Mouse (Mus musculus) T-helper 17 cell (primary cell): ENCODE results near the gene Sec61a1.

Source experiments
- in situ Hi-C, 2 experiments: fragments of 300-600 bp; cut with MboI, MseI; formaldehyde crosslinking; loops; 1 replicate in 1 of 2; 2 replicates in 1 of 2; pipeline ENCODE4 v1.15.1; 2025; ENCODE audit warnings: high pct_unique_total_duplicates in 2 of 2

The Sec61a1 gene

GRCm38 (mm10) chr6:88517701-88518403 lies 853 bp downstream of the Sec61a1 start:
- in situ Hi-C loops: no loop called here

- in situ Hi-C loops: no loop called here
Observed at GRCm38 (mm10) chr6:88516667-88517066, 2.0 kb downstream of the Sec61a1 start.

- in situ Hi-C loops: no loop called here
Observed at GRCm38 (mm10) chr6:88515971-88516370, 2.7 kb downstream of the Sec61a1 start.

- in situ Hi-C loops: no loop called here
Observed at GRCm38 (mm10) chr6:88514546-88514945, 4.2 kb downstream of the Sec61a1 start.

- in situ Hi-C loops: no loop called here
Observed at GRCm38 (mm10) chr6:88513984-88514383, 4.7 kb downstream of the Sec61a1 start.

- in situ Hi-C loops: no loop called here
Observed at GRCm38 (mm10) chr6:88503044-88503443, 15.7 kb downstream of the Sec61a1 start.

GRCm38 (mm10) chr6:88502030-88502970 lies 16.4 kb downstream of the Sec61a1 start:
- in situ Hi-C loops: no loop called here

GRCm38 (mm10) chr6:88500405-88500767 lies 18.3 kb downstream of the Sec61a1 start:
- in situ Hi-C loops: no loop called here

- in situ Hi-C loops: loop anchor here (10.0 kb wide), 2 partner anchors 305 to 385 kb away; partner anchors contain the start of gene Gata2 (in 2 of the 2)
Observed at GRCm38 (mm10) chr6:88499481-88500404, 19.0 kb downstream of the Sec61a1 start.

GRCm38 (mm10) chr6:88493712-88494111 lies 25.0 kb downstream of the Sec61a1 start:
- in situ Hi-C loops: loop anchor here (10.0 kb wide), 2 partner anchors 299 to 379 kb away; partner anchors contain the start of gene Gata2 (in 2 of the 2)

GRCm38 (mm10) chr6:88490629-88491354 lies 27.9 kb downstream of the Sec61a1 start:
- in situ Hi-C loops: loop anchor here (10.0 kb wide), 2 partner anchors 296 to 376 kb away; partner anchors contain the start of gene Gata2 (in 2 of the 2)

GRCm38 (mm10) chr6:88489834-88490233 lies 28.9 kb downstream of the Sec61a1 start:
- in situ Hi-C loops: loop anchor here (10.0 kb wide), 2 partner anchors 295 to 375 kb away; partner anchors contain the start of gene Gata2 (in 2 of the 2)

- in situ Hi-C loops: no loop called here
Observed at GRCm38 (mm10) chr6:88489026-88489425, 29.7 kb downstream of the Sec61a1 start.

GRCm38 (mm10) chr6:88486893-88487292 lies 31.8 kb downstream of the Sec61a1 start:
- in situ Hi-C loops: no loop called here

GRCm38 (mm10) chr6:88485378-88485777 lies 33.3 kb downstream of the Sec61a1 start:
- in situ Hi-C loops: no loop called here

GRCm38 (mm10) chr6:88483913-88484312 lies 34.8 kb downstream of the Sec61a1 start:
- in situ Hi-C loops: no loop called here

GRCm38 (mm10) chr6:88483111-88483510 lies 35.6 kb downstream of the Sec61a1 start:
- in situ Hi-C loops: no loop called here

- in situ Hi-C loops: no loop called here
Observed at GRCm38 (mm10) chr6:88480421-88480820, 38.3 kb downstream of the Sec61a1 start.

- in situ Hi-C loops: no loop called here
Observed at GRCm38 (mm10) chr6:88469878-88470277, 48.8 kb downstream of the Sec61a1 start.

- in situ Hi-C loops: no loop called here
Observed at GRCm38 (mm10) chr6:88465181-88465920, 53.4 kb downstream of the Sec61a1 start, which contains the start of gene Ruvbl1. Gene Ruvbl1 (plus strand): TSS chr6:88465409.
